ENCODE assay signal across 18 mouse cellular contexts in genomic region chr13:104123662-104124381, GRCm38 (mm10). TPM values are rescaled to one million over a fixed set of nuclear protein-coding genes. Genes with fewer than 3 reads are reported as not detected.
"Had no signal": no experiment of that assay in that cellular context is flagged by ENCODE, and none has a peak within 500 bp of the region (broad histone marks: within the 10 kb centered on the region; RNA-seq: fewer than 3 reads in every experiment).

No protein-coding gene starts in this region.

- DNase-seq: left cerebral cortex, postnatal 4 days; liver, embryonic 13.5 days; lung, adult 2 months; lung, postnatal 14 days; lung, postnatal 4 days; retina, postnatal 1 day; right cerebral cortex, postnatal 25 days; thymus, adult 2 months; thymus, postnatal 14 days; thymus, postnatal 4 days had no signal

- H3K4me1 ChIP-seq: limb, embryonic 15.5 days; liver, embryonic 13.5 days; midbrain, embryonic 12.5 days; midbrain, embryonic 15.5 days; neural tube, embryonic 13.5 days had no signal

- H3K27ac ChIP-seq: layer of hippocampus, adult 2 months; limb, embryonic 12.5 days; limb, embryonic 15.5 days; liver, embryonic 13.5 days; midbrain, embryonic 12.5 days; midbrain, embryonic 15.5 days; neural tube, embryonic 13.5 days; stomach, postnatal 0 days had no signal

- H3K9ac ChIP-seq: limb, embryonic 12.5 days; limb, embryonic 15.5 days; liver, embryonic 13.5 days; midbrain, embryonic 12.5 days; midbrain, embryonic 15.5 days; neural tube, embryonic 13.5 days had no signal

- H3K4me3 ChIP-seq: layer of hippocampus, adult 2 months; limb, embryonic 12.5 days; limb, embryonic 15.5 days; liver, embryonic 13.5 days; midbrain, embryonic 12.5 days; midbrain, embryonic 15.5 days; neural tube, embryonic 13.5 days had no signal

- H3K27me3 ChIP-seq: limb, embryonic 12.5 days; limb, embryonic 15.5 days; liver, embryonic 13.5 days; midbrain, embryonic 12.5 days; midbrain, embryonic 15.5 days; neural tube, embryonic 13.5 days had no signal

- H3K36me3 ChIP-seq: limb, embryonic 15.5 days; liver, embryonic 13.5 days had no signal

- ATAC-seq: midbrain, embryonic 15.5 days had no signal

- H3K4me2 ChIP-seq: limb, embryonic 12.5 days; limb, embryonic 15.5 days; liver, embryonic 13.5 days; midbrain, embryonic 12.5 days; midbrain, embryonic 15.5 days; neural tube, embryonic 13.5 days had no signal

- H3K9me3 ChIP-seq: limb, embryonic 12.5 days; limb, embryonic 15.5 days; liver, embryonic 13.5 days; midbrain, embryonic 12.5 days; midbrain, embryonic 15.5 days; neural tube, embryonic 13.5 days had no signal

RNA-seq across cellular contexts. Expression of gene Sgtb, which starts 14.3 kb away (rescaled TPM):
- total RNA-seq: megakaryocyte progenitor cell, adult 5-6 weeks had no signal
